In the genomic region with DNA sequence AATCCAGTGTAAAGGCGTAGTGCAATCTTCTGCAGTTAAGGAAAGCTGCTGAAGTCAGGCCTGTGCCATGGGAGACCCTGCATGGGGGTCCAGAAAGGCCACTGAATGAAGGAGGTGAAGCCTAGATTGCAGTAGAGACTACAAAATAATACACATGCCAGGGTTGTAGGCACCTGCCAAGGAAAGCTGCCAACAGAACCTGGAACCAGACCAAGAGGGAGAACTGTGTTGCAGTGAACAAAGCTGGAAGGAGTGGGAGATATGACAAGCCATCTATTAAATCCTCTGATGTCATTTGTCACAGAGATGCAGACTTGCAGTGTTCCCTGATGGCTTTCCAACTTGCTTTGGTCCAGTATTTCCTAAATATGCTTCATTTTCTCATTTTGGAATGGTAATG, we compare ENCODE assay signal across 15 mouse cellular contexts. TPM values are rescaled to one million over a fixed set of nuclear protein-coding genes. Genes with fewer than 3 reads are reported as not detected.
DNase-seq lines count a peak whose midpoint lies in the region; ATAC-seq and TF ChIP-seq lines count a peak whose summit lies in the region.
"Had no signal": no experiment of that assay in that cellular context is flagged by ENCODE, and none has a peak within 500 bp of the region (broad histone marks: within the 10 kb centered on the region; RNA-seq: fewer than 3 reads in every experiment).

No protein-coding gene starts in this region.

- no peaks in the 10 kb centered on the region for H3K79me2 ChIP-seq in liver, adult 2 months (ENCODE audit: control insufficient read depth, insufficient read depth, low read length)

- ATAC-seq in heart, embryonic 11.5 days (replicated peaks; ENCODE audit: insufficient number of reproducible peaks, low FRiP score, low TSS enrichment) = no peak
- ATAC-seq in liver, embryonic 11.5 days (replicated peaks; ENCODE audit: low FRiP score) = no peak

- H3K4me2 ChIP-seq in heart, embryonic 11.5 days = no peak overlapping the region
- no peak overlapping the region for H3K4me2 ChIP-seq in liver, embryonic 11.5 days

- no peak overlapping the region for H3K4me3 ChIP-seq in heart, embryonic 11.5 days (ENCODE audit: low read depth, low read length)
- no peak overlapping the region for H3K4me3 ChIP-seq in liver, adult 2 months (ENCODE audit: insufficient read depth, low read depth, low read length)
- no peak overlapping the region for H3K4me3 ChIP-seq in liver, embryonic 11.5 days (ENCODE audit: low read depth, low read length)
- H3K4me3 ChIP-seq: myocyte had no signal

- H3K36me3 ChIP-seq in heart, embryonic 11.5 days (ENCODE audit: control insufficient read depth, insufficient read depth, low read length) = no peaks in the 10 kb centered on the region
- no peaks in the 10 kb centered on the region for H3K36me3 ChIP-seq in liver, adult 2 months (ENCODE audit: control insufficient read depth, insufficient read depth, low read length)
- H3K36me3 ChIP-seq in liver, embryonic 11.5 days (ENCODE audit: control insufficient read depth, insufficient read depth, low read length) = no peaks in the 10 kb centered on the region

- no peaks in the 10 kb centered on the region for H3K4me1 ChIP-seq in heart, embryonic 11.5 days (ENCODE audit: control insufficient read depth, insufficient read depth, low read length)
- H3K4me1 ChIP-seq in liver, adult 2 months (ENCODE audit: control insufficient read depth, insufficient read depth, low read length) = no peaks in the 10 kb centered on the region
- no peaks in the 10 kb centered on the region for H3K4me1 ChIP-seq in liver, embryonic 11.5 days (replicated peaks; ENCODE audit: control insufficient read depth, insufficient read depth, low read length)

- TF ChIP-seq POLR2A in liver, adult 2 months (IDR thresholded peaks at IDR 0.05; ENCODE audit: extremely low read depth, insufficient read depth, low read length) = no peak

- no peak for TF ChIP-seq CTCF in liver, adult 2 months (IDR thresholded peaks at IDR 0.05; ENCODE audit: low read depth, low read length)

- no peak overlapping the region for H3K27ac ChIP-seq in heart, embryonic 11.5 days (ENCODE audit: low read depth, low read length)
- H3K27ac ChIP-seq in liver, adult 2 months (replicated peaks; ENCODE audit: insufficient read depth, low read depth, low read length) = no peak overlapping the region
- no peak overlapping the region for H3K27ac ChIP-seq in liver, embryonic 11.5 days (ENCODE audit: low read depth, low read length)

- no peaks in the 10 kb centered on the region for H3K9me3 ChIP-seq in heart, embryonic 11.5 days (replicated peaks; ENCODE audit: control insufficient read depth, low read length)
- no peaks in the 10 kb centered on the region for H3K9me3 ChIP-seq in liver, embryonic 11.5 days (ENCODE audit: control insufficient read depth, low read length)

- H3K27me3 ChIP-seq in heart, embryonic 11.5 days (ENCODE audit: control insufficient read depth, insufficient read depth, low read length) = no peaks in the 10 kb centered on the region
- no peaks in the 10 kb centered on the region for H3K27me3 ChIP-seq in liver, adult 2 months (ENCODE audit: control insufficient read depth, insufficient read depth, low read length)
- no peaks in the 10 kb centered on the region for H3K27me3 ChIP-seq in liver, embryonic 11.5 days (replicated peaks; ENCODE audit: control insufficient read depth, insufficient read depth, low read length)
- H3K27me3 ChIP-seq: CH12.LX had no signal

- no peak overlapping the region for H3K9ac ChIP-seq in heart, embryonic 11.5 days (ENCODE audit: low read depth, low read length)
- H3K9ac ChIP-seq in liver, adult 2 months (ENCODE audit: low read depth, low read length) = no peak overlapping the region
- no peak overlapping the region for H3K9ac ChIP-seq in liver, embryonic 11.5 days (ENCODE audit: low read depth, low read length)

- WGBS in heart, embryonic 11.5 days (ENCODE audit: insufficient replicate concordance) = 90% methylated on average over 1 of the region's 1 CpGs
- WGBS in liver, adult 2 months = 96% methylated on average over 1 of the region's 1 CpGs
- 81% methylated on average over 1 of the region's 1 CpGs for WGBS in liver, embryonic 11.5 days

- DNase-seq in heart, postnatal 4 days = peak; percentile 59
- peak; percentile 59 for DNase-seq in liver, adult 2 months (ENCODE audit: extremely low read depth, low read depth, low spot score)
- no peak for DNase-seq in liver, embryonic 11.5 days (ENCODE audit: low spot score)
- peak; percentile 95 to 97 for DNase-seq in cerebellum, postnatal 14 days
- peak; percentile 49 for DNase-seq in right cerebral cortex, postnatal 14 days
- no peak for DNase-seq in T-cell, adult 2 months (ENCODE audit: low spot score)
- DNase-seq: lung, adult 18-20 months had no signal

RNA-seq across cellular contexts. Expression of gene Hist1h2aa, which starts 4.4 kb away (rescaled TPM):
- total RNA-seq in heart, postnatal 4 days (2021) = not detected
- polyA plus RNA-seq in heart, embryonic 11.5 days (2014; fragmentation: Nextera tagmentation; extraction: Ambion mirVana) = not detected in 2 replicates
- not detected in 2 replicates for total RNA-seq in liver, adult 2 months (2014; rRNA removed)
- not detected in 2 replicates for polyA plus RNA-seq in liver, adult 2 months (2012; rRNA removed)
- not detected in 2 replicates for polyA plus RNA-seq in liver, embryonic 11.5 days (2014; fragmentation: Nextera tagmentation; extraction: Ambion mirVana)
- total RNA-seq: CH12.LX; hematopoietic stem cell, adult 5-6 weeks; left cerebral cortex, adult 18-20 months; megakaryocyte, adult 5-6 weeks had no signal
- polyA plus RNA-seq: gonadal fat pad, adult 2 months; myocyte; small intestine, adult 2 months had no signal

RNA-seq across cellular contexts. Expression of gene Hist1h2ba, which starts 4.7 kb away (rescaled TPM):
- total RNA-seq in heart, postnatal 4 days (2021) = not detected
- not detected in 2 replicates for polyA plus RNA-seq in heart, embryonic 11.5 days (2014; fragmentation: Nextera tagmentation; extraction: Ambion mirVana)
- not detected in 2 replicates for total RNA-seq in liver, adult 2 months (2014; rRNA removed)
- polyA plus RNA-seq in liver, adult 2 months (2012; rRNA removed) = not detected in 2 replicates
- not detected in 2 replicates for polyA plus RNA-seq in liver, embryonic 11.5 days (2014; fragmentation: Nextera tagmentation; extraction: Ambion mirVana)
- total RNA-seq: CH12.LX; hematopoietic stem cell, adult 5-6 weeks; left cerebral cortex, adult 18-20 months; megakaryocyte, adult 5-6 weeks had no signal
- polyA plus RNA-seq: gonadal fat pad, adult 2 months; myocyte; small intestine, adult 2 months had no signal

RNA-seq across cellular contexts. Expression of gene Slc17a4, which starts 23.9 kb away (rescaled TPM):
- not detected for total RNA-seq in heart, postnatal 4 days (2021)
- not detected in 2 replicates for polyA plus RNA-seq in heart, embryonic 11.5 days (2014; fragmentation: Nextera tagmentation; extraction: Ambion mirVana)
- 22.4 and 27.4 TPM in 2 replicates for total RNA-seq in liver, adult 2 months (2014; rRNA removed)
- 52.0 and 60.3 TPM in 2 replicates for polyA plus RNA-seq in liver, adult 2 months (2012; rRNA removed)
- 0.06 TPM in 1 of 2 replicates, not detected in the other for polyA plus RNA-seq in liver, embryonic 11.5 days (2014; fragmentation: Nextera tagmentation; extraction: Ambion mirVana)
- total RNA-seq: hematopoietic stem cell, adult 5-6 weeks; left cerebral cortex, adult 18-20 months; megakaryocyte, adult 5-6 weeks had no signal

RNA-seq across cellular contexts. Expression of gene Scgn, which starts 52.3 kb away (rescaled TPM):
- total RNA-seq in heart, postnatal 4 days (2021) = not detected
- not detected in 2 replicates for polyA plus RNA-seq in heart, embryonic 11.5 days (2014; fragmentation: Nextera tagmentation; extraction: Ambion mirVana)
- total RNA-seq in liver, adult 2 months (2014; rRNA removed) = not detected in 2 replicates
- polyA plus RNA-seq in liver, adult 2 months (2012; rRNA removed) = not detected in 2 replicates
- 0.21 TPM in 1 of 2 replicates, not detected in the other for polyA plus RNA-seq in liver, embryonic 11.5 days (2014; fragmentation: Nextera tagmentation; extraction: Ambion mirVana)
- total RNA-seq: CH12.LX; hematopoietic stem cell, adult 5-6 weeks; left cerebral cortex, adult 18-20 months; megakaryocyte, adult 5-6 weeks had no signal
- polyA plus RNA-seq: gonadal fat pad, adult 2 months; myocyte had no signal

Comparison
In these comparisons a context has a peak if more than half of its experiments do, and no peak if none do; other contexts are left out.
1. DNase-seq: peak in heart, postnatal 4 days (single experiment), liver, adult 2 months (single experiment), cerebellum, postnatal 14 days (2 of 2) and right cerebral cortex, postnatal 14 days (single experiment); none in liver, embryonic 11.5 days (single experiment) and T-cell, adult 2 months (single experiment).
2. RNA of gene Slc17a4, which starts 23.9 kb away (polyA plus RNA-seq): 52.0 to 60.3 TPM in liver, adult 2 months; 0.06 TPM in liver, embryonic 11.5 days and not detected in heart, embryonic 11.5 days; every median in the first group is over 10 times any median in the second.